Mouse (Mus musculus) spleen, adult 18-20 months (tissue): ENCODE data around the gene Vmn1r151.
"Not testable (repeated sequence)": the region's sequence is repeated elsewhere in the genome, so short reads cannot be mapped to it uniquely, and the experiment has no call there.

ENCODE experiments used
- DNase-seq, 2 experiments: peaks; one replicate each; pipeline ENCODE4 v3.0.0; 2022; ENCODE audit warnings: mixed read lengths in 2 of 2

The Vmn1r151 gene

GRCm38 (mm10) chr7:22499578-22499977 lies at the start of gene Vmn1r151:
TSS of gene Vmn1r151 (minus strand) at chr7:22499678.
- DNase-seq = not testable (repeated sequence)

DNA sequence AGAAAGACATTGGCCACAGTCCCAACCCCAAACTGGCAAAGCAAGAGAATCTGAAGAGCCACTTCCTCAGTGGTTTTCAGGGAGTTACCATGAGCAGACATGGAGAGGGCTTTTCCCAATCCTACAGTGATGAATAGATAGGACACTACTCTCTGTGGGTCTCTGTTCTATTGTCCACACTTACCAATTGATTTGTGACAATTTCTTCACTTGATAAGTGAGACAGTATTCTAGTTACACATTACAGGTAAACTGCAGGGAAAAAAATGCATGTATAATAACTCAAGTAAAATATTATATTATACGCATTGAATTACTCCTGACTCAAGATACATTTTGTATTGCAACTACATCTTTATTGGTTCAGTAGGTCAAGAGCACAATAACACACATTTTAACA lies 35.3 kb upstream of the Vmn1r151 start, which contains the start of gene Gm8677:
TSS of gene Gm8677 (minus strand) at position 101 of the 400 bp plus-strand sequence.
- DNase-seq = not testable (repeated sequence)

GRCm38 (mm10) chr7:22522667-22523066 lies 23.2 kb upstream of the Vmn1r151 start, which contains the start of gene Vmn1r152:
TSS of gene Vmn1r152 (plus strand) at chr7:22522967.
- not testable (repeated sequence) for DNase-seq

DNA sequence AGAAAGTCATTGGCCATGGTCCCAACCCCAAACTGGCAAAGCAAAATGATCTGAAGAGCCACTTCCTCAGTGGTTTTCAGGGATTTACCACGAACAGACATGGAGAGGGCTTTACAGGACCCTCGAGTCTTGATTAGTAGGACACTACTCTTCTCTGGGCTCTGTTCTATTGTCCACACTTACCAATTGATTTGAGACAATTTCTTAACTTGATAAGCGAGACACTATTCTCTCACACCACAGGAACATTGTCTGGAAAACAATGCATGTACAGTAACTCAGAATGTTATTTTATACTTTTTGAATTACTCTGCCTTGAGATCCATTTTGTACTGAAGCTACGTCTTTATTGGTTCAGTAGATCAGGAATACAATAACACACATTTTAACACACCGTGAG lies 35.5 kb downstream of the Vmn1r151 start, which contains the start of gene Gm10665:
TSS of gene Gm10665 (minus strand) at position 101 of the 400 bp plus-strand sequence.
- not testable (repeated sequence) for DNase-seq
